Mouse (Mus musculus) cerebellum, postnatal 25 days (tissue): ENCODE data around the gene Hyal1.

Source experiments
- DNase-seq, 2 experiments: peaks; one replicate each; pipeline ENCODE4 v3.0.0; 2021; ENCODE audit warnings: mixed read lengths in 2 of 2

The Hyal1 gene

GRCm38 (mm10) chr9:107620954-107621353, 44.2 kb downstream of the Hyal1 start:
- peak in 1 of 2 experiments; percentile 54 for DNase-seq

- no peak for DNase-seq
Measured at GRCm38 (mm10) chr9:107624539-107624938, 47.8 kb downstream of the Hyal1 start.

DNA sequence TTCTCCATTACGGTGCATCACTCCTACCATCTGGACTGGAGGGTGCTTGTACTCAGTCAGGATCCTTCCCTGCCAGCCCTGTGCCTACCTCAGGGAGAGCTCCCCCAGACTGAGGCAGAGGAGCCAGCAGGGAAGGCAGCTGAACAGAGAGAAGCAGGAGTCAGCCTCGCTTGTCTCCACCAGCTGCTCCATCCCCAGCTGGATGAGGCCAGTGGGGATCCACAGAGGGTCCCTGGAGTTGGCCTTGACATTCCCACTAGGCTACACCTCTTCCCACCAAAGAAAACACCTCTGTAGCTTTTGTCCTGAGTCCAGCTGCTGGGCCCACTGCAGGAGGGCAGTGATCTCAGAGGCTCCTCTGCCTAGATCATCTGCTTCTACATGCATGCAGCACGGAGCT, 48.2 kb downstream of the Hyal1 start:
- no peak for DNase-seq

- DNase-seq: peak in 1 of 2 experiments; percentile 36
Measured at GRCm38 (mm10) chr9:107625351-107626128, 48.8 kb downstream of the Hyal1 start.

GRCm38 (mm10) chr9:107626158-107626843, 49.6 kb downstream of the Hyal1 start:
- peak in 1 of 2 experiments; percentile 33 for DNase-seq

DNA sequence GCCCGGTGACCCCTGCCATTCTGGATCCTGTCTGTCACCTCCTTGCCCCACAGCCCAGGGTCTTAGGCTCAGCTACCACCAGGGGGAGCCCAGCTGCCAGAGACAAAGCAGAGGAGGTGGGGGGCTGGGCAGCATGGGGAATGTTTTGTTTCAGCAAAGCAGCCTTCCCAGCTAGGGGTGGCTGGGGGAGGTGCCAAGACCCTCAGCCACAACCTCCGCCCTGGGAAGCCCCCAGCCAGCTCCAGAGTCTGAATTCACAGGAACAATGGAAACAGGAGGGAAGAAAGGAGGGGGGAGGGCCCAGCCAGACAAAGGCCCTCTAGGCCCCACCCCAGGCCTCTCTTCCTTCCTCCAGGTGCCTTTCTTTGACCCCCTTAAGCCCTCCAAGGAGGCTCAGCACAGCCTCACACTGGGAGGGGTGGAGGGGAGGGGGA, 50.1 kb downstream of the Hyal1 start:
- peak; percentile 75 to 85 for DNase-seq

DNA sequence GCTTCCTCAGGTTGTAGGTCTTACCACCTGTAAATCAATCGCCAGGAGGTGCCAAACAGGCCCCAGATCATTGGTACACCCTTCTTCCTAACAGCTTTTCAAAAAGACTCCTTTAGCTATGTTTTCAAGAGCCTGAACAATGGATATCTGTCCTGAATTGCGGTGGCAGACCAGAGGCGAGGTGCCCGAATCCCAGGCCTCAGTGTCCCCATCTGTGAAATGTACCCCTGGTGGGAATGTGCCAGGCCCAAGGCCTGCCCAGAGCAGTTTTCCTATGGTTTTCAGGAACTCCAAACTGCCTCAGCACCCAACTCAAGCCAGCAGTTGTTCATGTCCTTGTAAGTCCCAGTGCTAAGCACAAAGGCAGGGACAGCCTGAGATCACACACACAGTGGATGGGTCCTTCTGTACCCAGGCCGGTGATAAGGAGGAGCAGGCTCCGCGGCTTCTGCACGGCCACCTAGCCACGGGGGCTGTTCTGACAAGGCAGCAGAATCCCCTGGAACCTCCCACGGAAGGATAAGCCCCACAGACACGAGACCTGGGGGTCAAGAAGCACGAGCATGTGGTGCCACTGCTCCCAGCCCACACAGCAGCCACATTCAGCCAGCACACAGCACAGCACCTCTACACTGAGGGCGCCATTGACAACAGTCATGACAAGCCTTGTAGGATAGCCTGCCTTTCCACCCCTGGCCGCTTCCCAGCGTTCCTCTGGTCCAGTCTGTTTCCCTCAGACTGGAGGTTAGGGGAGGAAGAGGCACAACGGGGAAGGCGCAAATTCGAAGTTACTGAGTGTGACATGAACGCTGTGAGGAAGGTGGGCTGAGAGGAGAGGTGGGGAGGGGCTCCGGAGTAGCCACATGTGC, 50.9 kb downstream of the Hyal1 start:
- DNase-seq: peak in 1 of 2 experiments; percentile 36

DNA sequence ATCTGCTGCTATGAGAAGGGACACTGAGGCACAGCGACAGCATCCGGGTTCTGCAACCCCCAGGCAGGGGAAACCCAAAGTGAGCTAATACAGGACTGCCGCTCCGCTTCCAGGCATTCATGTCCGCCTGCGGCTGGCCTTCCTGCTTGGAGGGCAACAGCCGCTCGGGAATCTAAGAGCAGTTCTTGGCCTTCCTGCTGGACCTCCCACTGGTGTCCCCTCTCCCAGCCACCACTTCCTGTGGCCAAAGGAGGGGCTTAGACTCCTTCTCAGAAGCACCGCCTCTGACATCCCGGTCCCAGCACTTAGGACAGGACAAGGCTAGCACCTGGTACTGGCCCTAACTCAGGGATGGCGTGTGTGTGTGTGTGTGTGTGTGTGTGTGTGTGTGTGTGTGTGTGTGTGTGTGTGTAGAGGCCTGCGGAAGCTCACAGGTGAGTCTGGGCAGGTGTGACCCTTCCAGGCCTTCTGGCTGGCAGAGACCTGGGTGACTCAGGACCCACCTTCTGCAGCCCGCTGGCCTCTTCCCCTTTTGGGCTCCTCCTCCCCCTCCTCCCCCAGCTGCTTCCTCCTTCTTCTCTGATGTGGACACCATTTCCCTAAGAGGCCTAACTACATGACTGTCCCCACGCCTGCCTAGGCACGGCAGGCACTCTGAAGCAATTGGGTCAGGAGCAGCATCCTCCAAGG, 52.1 kb downstream of the Hyal1 start:
- peak in 1 of 2 experiments; percentile 33 for DNase-seq

DNA sequence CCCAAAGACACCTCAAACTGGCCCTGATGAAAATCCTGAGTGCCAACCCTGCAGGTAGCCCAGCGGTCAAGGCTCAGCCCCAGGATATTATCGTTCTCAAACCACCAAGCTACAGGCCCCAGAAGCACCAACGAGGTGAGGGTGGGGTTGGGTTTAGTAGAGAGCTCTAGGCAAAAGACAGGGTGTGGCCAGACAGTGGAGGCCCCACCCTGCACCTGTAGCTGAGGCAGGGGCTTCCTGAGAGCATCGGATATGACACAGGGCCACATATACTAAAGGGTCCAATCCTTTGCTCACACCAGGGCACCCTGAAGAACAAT, 52.6 kb downstream of the Hyal1 start:
- no peak for DNase-seq

- DNase-seq: no peak
Measured at GRCm38 (mm10) chr9:107629901-107630425, 53.2 kb downstream of the Hyal1 start.

DNA sequence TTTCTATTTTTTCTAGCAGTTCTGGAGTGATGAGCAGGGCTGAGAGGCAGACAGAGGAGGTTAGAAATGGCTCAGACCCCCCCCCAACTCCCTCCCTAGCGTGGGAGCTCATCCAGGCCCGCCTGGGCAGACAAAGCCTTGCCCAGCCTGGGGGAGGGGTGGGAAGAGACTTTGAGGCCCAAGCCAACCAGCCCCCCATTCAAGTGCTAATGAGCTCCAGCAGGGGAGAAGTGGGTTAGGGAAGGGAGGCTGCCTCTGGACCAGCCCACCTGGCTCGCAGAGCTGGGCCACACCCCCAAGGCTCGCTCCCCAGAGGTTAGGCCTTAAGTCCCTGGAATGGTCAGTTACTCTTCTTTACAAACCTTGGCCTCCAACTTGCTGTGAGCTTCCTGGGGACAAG, 53.8 kb downstream of the Hyal1 start:
- DNase-seq: peak in 1 of 2 experiments; percentile 46
